Mouse (Mus musculus) heart, embryonic 13.5 days (tissue): ENCODE results near the gene Sytl5. TPM values are rescaled to one million over a fixed set of nuclear protein-coding genes. Genes with fewer than 3 reads are reported as not detected.

Experiments used
- ATAC-seq: fragments of 200-750 bp; cut with Nextera tagmentation; 2 replicates; pipeline ENCODE4 v1.8.0; 2017; ENCODE audit warnings: moderate TSS enrichment; ENCODE audit not compliant: insufficient number of reproducible peaks, low FRiP score, low TSS enrichment; ENCODE audit errors: extremely low read depth
- H3K27ac ChIP-seq: fragments of 300-500 bp; sonication (generic); replicated peaks from 2 replicates; pipeline ENCODE4 v1.5.1; 2015; ENCODE audit warnings: moderate library complexity, mild to moderate bottlenecking, inconsistent platforms
- H3K27me3 ChIP-seq: fragments of 300-500 bp; sonication (generic); replicated peaks from 2 replicates; pipeline ENCODE4 v1.6.1; 2015; ENCODE audit warnings: mild to moderate bottlenecking, inconsistent platforms
- H3K36me3 ChIP-seq: fragments of 300-500 bp; sonication (generic); 2 replicates; pipeline ENCODE4 v1.6.1; 2015; ENCODE audit warnings: mild to moderate bottlenecking, inconsistent platforms
- H3K4me1 ChIP-seq: fragments of 300-500 bp; sonication (generic); 2 replicates; pipeline ENCODE4 v1.6.1; 2015; ENCODE audit warnings: inconsistent platforms
- H3K4me2 ChIP-seq: fragments of 300-500 bp; sonication (generic); 2 replicates; pipeline ENCODE4 v1.6.1; 2015; ENCODE audit warnings: inconsistent platforms, mild to moderate bottlenecking, moderate library complexity
- H3K4me3 ChIP-seq: fragments of 300-500 bp; sonication (generic); 2 replicates; pipeline ENCODE4 v1.5.1; 2015; ENCODE audit warnings: moderate library complexity, mild to moderate bottlenecking, inconsistent platforms
- H3K9ac ChIP-seq: fragments of 300-500 bp; sonication (generic); 2 replicates; pipeline ENCODE4 v1.6.1; 2015; ENCODE audit warnings: inconsistent platforms, mild to moderate bottlenecking, moderate library complexity
- H3K9me3 ChIP-seq: fragments of 300-500 bp; sonication (generic); 2 replicates; pipeline ENCODE4 v1.6.1; 2016; ENCODE audit warnings: inconsistent platforms
- polyA plus RNA-seq: library from polyadenylated mRNA; unstranded; fragments of >200 nt; fragmentation: Nextera tagmentation; extraction: Ambion mirVana; gene quantifications from 2 replicates; pipeline ENCODE4 v1.2.1, GENCODE M21; 2015

The Sytl5 gene
- polyA plus RNA-seq, 1 experiment from 2014 or later, result 0.23 TPM

DNA sequence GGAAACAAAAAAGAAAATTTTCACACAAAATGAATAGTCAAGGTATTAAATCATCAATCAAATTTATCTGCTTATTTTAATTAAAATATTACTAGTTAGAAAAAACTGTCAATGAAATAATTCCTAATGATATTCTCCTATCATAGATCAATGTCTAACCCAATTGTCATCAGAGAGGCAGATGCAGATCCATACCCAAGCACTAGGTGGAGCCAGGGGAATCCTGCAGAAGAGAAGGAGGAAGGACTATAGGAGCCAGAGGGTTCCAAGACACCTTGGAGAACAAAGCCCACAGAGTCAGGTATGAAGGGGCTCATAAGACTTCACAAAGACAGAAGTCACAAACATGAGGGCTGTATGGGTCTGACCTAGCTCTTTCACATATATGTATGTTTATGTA, 149.2 kb downstream of the Sytl5 start:
- Histone ChIP-seq H3K27me3 (no peaks in the 10 kb centered on the region), H3K4me3 (no peak overlapping the region), H3K9me3 (no peaks in the 10 kb centered on the region), H3K4me1 (no peaks in the 10 kb centered on the region), H3K36me3 (no peaks in the 10 kb centered on the region), H3K4me2 (no peak overlapping the region), H3K27ac (no peak overlapping the region), H3K9ac (no peak overlapping the region)
- ATAC-seq, result no peak

Other genes starting within 250 kb of the Sytl5 start
- gene Dynlt3, start 222.6 kb upstream of the Sytl5 start, polyA plus RNA-seq, result 61.2 and 64.6 TPM in 2 replicates
- not detected in 2 replicates for gene Hypm, start 38.7 kb upstream of the Sytl5 start, polyA plus RNA-seq
- not detected in 2 replicates for gene H2al3, start 35.9 kb upstream of the Sytl5 start, polyA plus RNA-seq
- 6.8 and 7.3 TPM in 2 replicates for gene Srpx, start 232.1 kb downstream of the Sytl5 start, polyA plus RNA-seq